Mouse (Mus musculus) neural tube, embryonic 10.5 days (tissue): Measurements from ENCODE around the gene Gnao1.

Experiments
- DNase-seq: peaks from one replicate; pipeline ENCODE4 v3.0.0-alpha.2; 2017; ENCODE audit warnings: low spot score; ENCODE audit errors: extremely low spot score

Gene Gnao1

GRCm38 (mm10) chr8:93984731-93985130 is 175.0 kb downstream of the Gnao1 start:
- DNase-seq: no peak

GRCm38 (mm10) chr8:93989739-93990138 is 180.0 kb downstream of the Gnao1 start:
- DNase-seq: no peak

- no peak for DNase-seq
Observed at GRCm38 (mm10) chr8:93998961-93999360, 189.2 kb downstream of the Gnao1 start.

- no peak for DNase-seq
Observed at GRCm38 (mm10) chr8:94004139-94004538, 194.4 kb downstream of the Gnao1 start.

- no peak for DNase-seq
Observed at GRCm38 (mm10) chr8:94009243-94009845, 199.6 kb downstream of the Gnao1 start.

- DNase-seq: no peak
Observed at GRCm38 (mm10) chr8:94010101-94010705, 200.4 kb downstream of the Gnao1 start.

GRCm38 (mm10) chr8:94011076-94012012 is 201.6 kb downstream of the Gnao1 start:
- no peak for DNase-seq

- DNase-seq: peak; percentile 81
Observed at GRCm38 (mm10) chr8:94012013-94012951, 202.5 kb downstream of the Gnao1 start, which contains the start of gene Amfr. TSS of gene Amfr (minus strand) at chr8:94012842.

- DNase-seq: no peak
Observed at GRCm38 (mm10) chr8:94013026-94013612, 203.4 kb downstream of the Gnao1 start.
